Mouse (Mus musculus) left cerebral cortex, postnatal 4 days (tissue): ENCODE results near the gene Gla. TPM values are rescaled to one million over a fixed set of nuclear protein-coding genes. Genes with fewer than 3 reads are reported as not detected.
"Not testable (repeated sequence)": the region's sequence is repeated elsewhere in the genome, so short reads cannot be mapped to it uniquely, and the experiment has no call there.

Experiments used
- DNase-seq: peaks from one replicate; pipeline ENCODE4 v3.0.0-alpha.2; 2022
- intact Hi-C: fragments of 180-260 bp; cut with DNase I; formaldehyde crosslinking; loops from one replicate; pipeline ENCODE4 v1.15.1; 2025
- total RNA-seq, 2 experiments: library from RNA; stranded (reverse); gene quantifications; 2 replicates each; pipeline ENCODE4 v1.2.3; 2021

Gla gene
- total RNA-seq, 2 experiments from 2014 or later: 5.6 to 6.7 TPM

DNA sequence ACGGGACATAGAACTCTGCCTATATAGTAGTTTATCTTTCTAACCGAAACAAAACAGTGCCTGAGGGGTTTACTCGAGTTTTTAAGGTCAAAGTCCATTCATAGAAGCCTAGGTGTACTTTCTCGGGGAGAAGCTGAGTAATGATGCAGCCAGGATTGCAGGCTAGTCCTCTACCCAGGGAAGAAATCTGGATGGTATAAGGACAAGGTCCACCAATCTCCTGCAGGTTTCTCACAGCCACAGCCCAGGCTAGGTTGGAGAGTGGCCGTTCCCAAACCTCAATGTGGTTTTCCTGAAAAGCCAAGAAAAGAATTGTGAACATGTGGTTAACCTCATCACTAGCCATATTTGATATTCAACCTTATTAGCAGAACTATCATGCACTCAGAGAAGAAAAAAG lies 11.1 kb downstream of the Gla start:
- intact Hi-C loops: no loop called here
- DNase-seq: no peak

DNA sequence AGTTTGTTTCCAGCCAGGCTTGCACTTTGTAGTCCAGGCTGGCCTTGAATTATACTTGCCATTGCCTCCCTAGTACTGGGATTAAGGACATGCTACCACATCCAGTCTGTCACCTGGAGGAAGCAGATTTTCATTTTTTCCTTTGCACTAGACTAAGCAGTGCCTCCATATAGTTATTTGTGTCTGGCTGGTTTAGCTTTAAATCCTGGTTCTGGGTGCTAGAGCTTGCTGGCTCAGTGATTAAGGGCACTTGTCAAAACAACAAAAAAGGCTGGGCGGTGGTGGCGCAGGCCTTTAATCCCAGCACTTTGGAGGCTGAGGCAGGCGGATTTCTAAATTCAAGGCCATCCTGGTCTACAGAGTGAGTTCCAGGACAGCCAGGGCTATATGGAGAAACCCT lies 11.9 kb downstream of the Gla start:
- DNase-seq: no peak
- intact Hi-C loops: no loop called here

DNA sequence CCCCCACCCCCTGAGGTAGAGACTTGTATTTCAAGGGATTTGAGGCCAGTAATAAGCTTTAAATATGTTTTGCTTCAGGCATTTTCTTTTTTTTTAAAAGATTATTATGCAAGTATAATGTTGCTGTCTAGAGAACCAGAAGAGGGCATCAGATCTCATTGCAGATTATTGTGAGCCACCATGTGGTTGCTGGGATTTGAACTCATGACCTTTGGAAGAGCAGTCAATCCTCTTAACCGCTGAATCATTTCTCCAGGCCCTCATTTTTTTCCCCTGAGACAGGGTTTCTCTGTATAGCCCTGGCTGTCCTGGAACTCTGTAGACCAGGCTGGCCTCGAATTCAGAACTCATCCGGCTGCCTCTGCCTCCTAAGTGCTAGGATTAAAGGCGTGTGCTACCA lies 12.7 kb downstream of the Gla start:
- intact Hi-C loops: no loop called here
- no peak for DNase-seq

DNA sequence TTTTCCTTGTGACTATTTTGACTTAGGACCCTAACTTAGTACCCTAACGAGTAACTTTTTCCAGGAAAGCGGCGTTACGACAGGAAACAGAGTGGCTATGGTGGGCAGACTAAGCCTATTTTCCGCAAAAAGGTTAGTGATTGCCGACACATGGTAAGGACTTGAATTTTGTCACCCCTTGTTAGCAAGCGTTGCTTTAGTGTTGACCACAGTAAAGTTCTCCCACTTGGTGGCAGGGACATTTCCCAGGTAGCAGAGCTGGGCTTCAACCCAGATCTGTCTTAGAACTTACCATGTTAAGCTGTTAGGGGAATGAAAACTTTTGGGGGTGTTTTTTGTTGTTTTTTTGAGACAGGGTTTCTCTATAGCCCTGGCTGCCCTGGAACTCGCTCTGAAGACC lies 14.5 kb downstream of the Gla start:
- intact Hi-C loops: no loop called here
- DNase-seq: no peak

DNA sequence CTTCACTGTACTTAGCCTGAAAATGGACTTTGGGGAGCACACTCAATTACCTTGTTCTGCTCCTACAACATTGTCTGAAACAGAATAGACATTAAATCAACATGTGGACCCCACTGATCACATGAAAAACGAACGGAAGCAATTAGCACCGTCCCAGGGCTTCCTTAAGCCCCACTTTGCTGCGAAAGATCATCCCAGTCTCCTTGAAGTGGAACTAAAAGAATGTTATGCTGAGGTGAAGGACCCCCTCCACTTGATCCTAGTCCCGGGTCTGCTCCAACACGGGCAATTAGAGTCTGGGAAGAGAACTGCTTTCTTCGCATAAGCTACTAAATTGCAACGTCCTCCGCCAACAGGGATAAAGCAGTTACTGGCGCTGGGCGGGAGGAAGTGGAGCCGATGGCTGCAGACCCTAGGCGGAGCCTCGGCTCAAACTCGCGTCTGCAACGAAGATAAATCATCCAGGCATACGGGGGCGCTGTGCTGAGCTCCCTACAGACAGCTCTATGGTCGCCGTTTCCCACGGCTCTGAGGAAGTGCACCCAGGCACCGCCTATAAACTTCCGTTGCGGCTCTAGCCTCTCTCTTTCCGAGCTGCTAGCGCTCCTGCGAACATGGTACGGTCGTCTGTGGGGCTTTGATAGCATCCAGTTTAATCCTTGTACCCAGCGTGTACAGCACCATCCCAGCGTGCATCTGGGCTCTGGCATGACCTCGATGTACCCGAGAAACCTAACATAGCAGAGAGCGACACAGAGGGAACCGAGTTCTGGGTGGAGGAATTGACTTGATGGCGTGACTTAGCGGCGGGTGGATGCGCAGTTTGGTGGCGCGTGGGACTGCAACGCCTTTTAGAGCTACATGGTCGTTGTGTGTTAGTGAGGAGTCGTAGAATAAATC lies 15.6 kb downstream of the Gla start, which contains the start of gene Rpl36a:
Gene Rpl36a (plus strand): TSS at position 552 of the 900 bp plus-strand sequence.
- peak; percentile 91 for DNase-seq
- intact Hi-C loops: no loop called here

- no peak for DNase-seq
- intact Hi-C loops: no loop called here
Observed at GRCm38 (mm10) chrX:134582888-134583669, 17.8 kb downstream of the Gla start, which contains the start of gene Btk. Gene Btk (minus strand): TSS chrX:134583570.

GRCm38 (mm10) chrX:134582270-134582669 lies 18.7 kb downstream of the Gla start:
- intact Hi-C loops: no loop called here
- no peak for DNase-seq

DNA sequence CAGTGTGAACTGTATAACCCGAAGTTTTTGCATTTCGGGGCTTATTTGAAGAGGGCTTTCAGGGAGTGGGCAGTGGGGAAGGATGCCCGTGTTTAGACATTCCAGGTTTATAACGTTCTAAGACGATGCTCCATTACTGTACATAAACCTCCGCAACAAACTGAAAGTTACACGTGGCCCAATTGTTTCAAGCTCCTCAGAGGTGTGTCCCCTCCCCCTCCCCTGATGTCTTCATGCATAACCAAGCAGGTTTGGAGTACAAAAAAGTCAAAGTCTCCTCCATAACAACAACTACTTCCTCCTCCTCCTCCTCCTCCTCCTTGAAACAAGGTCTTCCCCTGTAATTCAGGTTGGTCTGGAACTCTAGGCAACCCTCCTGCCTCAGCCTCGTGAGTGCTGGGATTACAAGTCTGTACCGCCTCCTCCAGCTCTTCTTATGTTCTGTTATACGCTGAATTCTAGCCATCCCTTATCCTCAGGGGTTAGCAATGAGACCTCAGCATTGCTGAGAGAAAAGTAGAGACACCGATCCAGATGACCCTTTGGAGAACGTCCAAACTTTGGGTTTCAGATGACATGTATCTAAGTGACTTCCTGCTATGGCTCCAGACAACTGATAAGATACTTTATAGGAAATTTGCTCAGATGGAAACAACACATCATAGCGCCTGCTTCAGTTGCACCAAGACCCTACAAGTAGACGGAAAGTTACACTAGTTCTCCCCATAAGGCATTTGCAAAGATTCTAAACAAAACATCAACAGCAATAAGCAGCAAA lies 20.2 kb downstream of the Gla start:
- no peak for DNase-seq
- intact Hi-C loops: no loop called here

DNA sequence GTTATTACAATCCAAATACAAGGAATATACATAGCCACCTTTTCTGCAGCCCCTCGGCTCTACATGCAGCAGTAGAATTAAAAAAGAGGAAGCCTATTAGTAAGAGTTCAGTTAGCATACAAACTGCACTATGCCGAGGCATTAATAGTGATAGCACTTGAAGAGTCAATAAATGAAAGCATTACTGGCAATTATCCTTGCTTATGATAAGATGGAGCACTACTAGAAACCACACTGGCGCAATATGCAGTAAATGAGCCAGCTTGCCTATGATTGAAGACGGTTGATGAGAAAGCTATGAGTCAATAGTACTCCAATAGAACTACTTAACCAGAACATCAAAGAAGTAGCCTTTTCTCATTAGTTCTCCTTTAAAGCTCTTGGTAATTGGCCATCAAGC lies 23.0 kb downstream of the Gla start:
- no peak for DNase-seq
- intact Hi-C loops: no loop called here

GRCm38 (mm10) chrX:134566536-134567222 lies 34.2 kb downstream of the Gla start:
- intact Hi-C loops: no loop called here
- no peak for DNase-seq

GRCm38 (mm10) chrX:134564326-134564725 lies 36.6 kb downstream of the Gla start:
- DNase-seq: no peak
- intact Hi-C loops: no loop called here

DNA sequence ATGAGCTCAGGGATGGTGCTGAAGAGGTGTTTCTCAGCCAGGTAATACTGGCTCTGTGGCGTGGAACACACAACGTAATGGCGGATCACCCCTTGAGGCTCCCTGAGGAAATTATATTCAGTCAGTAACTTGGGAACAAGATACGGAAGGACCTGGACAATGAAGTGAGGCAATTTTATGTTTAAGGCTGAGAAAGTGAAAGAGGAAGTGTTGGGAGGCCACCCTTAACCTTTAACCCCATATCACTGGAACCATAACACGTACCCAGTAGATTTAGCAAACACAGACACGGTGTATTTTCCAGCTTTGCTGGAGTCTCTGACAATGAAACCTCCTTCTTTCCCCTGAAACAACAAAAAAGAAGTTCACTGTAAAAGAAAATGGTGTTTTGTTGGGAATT lies 46.5 kb downstream of the Gla start:
- intact Hi-C loops: no loop called here
- DNase-seq: no peak

DNA sequence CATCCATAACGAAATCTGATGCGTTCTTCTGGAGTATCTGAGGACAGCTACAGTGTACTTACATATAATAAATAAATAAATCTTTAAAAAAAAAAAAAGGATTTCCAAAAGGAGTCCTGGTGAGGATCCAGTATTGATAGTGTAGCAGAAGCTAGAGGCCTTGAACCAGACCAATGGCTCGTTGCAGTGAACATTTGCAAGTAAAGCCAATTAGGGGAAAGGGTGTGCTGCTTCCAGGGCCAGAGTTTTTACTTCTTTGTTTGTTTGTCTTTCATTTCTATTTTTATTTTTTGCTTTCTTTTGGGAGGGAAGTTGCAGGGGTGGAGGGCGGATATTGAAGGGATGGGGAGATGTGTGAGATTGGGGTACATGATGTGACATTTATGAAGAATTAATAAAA lies 47.6 kb downstream of the Gla start:
- DNase-seq: no peak
- intact Hi-C loops: no loop called here

- intact Hi-C loops: no loop called here
- no peak for DNase-seq
Observed at GRCm38 (mm10) chrX:134550903-134551302, 50.0 kb downstream of the Gla start.

- no peak for DNase-seq
- intact Hi-C loops: no loop called here
Observed at GRCm38 (mm10) chrX:134547330-134547729, 53.6 kb downstream of the Gla start.

GRCm38 (mm10) chrX:134541955-134542308 lies 59.0 kb downstream of the Gla start:
- intact Hi-C loops: no loop called here
- no peak for DNase-seq

GRCm38 (mm10) chrX:134541145-134541954 lies 59.6 kb downstream of the Gla start, which contains the start of gene Timm8a1:
Gene Timm8a1 (minus strand): TSS chrX:134541865.
- intact Hi-C loops: no loop called here
- peak; percentile 70 for DNase-seq

GRCm38 (mm10) chrX:134540414-134541135 lies 60.4 kb downstream of the Gla start:
- intact Hi-C loops: no loop called here
- DNase-seq: peak; percentile 2

DNA sequence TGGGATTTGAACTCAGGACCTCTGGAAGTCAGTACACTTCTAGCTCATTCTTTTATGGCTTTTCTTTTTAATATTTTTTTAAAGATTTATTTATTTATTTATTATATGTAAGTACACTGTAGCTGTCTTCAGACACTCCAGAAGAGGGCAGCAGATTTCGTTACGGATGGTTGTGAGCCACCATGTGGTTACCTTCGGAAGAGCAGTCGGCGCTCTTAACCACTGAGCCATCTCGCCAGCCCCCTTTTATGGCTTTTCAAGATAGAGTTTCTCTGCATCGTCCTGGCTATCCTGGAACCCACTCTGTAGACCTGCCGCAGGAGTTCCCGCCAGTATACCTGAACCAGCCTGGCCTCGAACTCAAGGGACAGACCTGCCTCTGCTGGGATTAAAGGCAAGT lies 61.1 kb downstream of the Gla start:
- intact Hi-C loops, DNase-seq: not testable (repeated sequence)
